Mouse (Mus musculus) lung, embryonic 14.5 days (tissue): ENCODE results near the gene Hba-a2. TPM values are rescaled to one million over a fixed set of nuclear protein-coding genes. Genes with fewer than 3 reads are reported as not detected.

ENCODE experiments used
- ATAC-seq: fragments of 200-750 bp; cut with Nextera tagmentation; 2 replicates; pipeline ENCODE4 v1.8.0; 2017; ENCODE audit warnings: mild to moderate bottlenecking, moderate TSS enrichment, moderate library complexity; ENCODE audit not compliant: insufficient read depth
- DNase-seq: peaks from one replicate; pipeline ENCODE4 v3.0.0-alpha.2; 2015
- H3K27ac ChIP-seq: fragments of 300-500 bp; sonication (generic); 2 replicates; pipeline ENCODE4 v1.5.1; 2014; ENCODE audit warnings: low read depth, mild to moderate bottlenecking, moderate library complexity
- H3K27me3 ChIP-seq: fragments of 300-500 bp; sonication (generic); 2 replicates; pipeline ENCODE4 v1.6.1; 2014; ENCODE audit warnings: low read length, control low read depth; ENCODE audit not compliant: insufficient read depth
- H3K36me3 ChIP-seq: fragments of 300-500 bp; sonication (generic); 2 replicates; pipeline ENCODE4 v1.6.1; 2014; ENCODE audit warnings: control low read depth; ENCODE audit not compliant: insufficient read depth
- H3K4me1 ChIP-seq: fragments of 300-500 bp; sonication (generic); 2 replicates; pipeline ENCODE4 v1.6.1; 2014; ENCODE audit warnings: antibody characterized with exemption, control low read depth; ENCODE audit not compliant: insufficient read depth
- H3K4me2 ChIP-seq: fragments of 300-500 bp; sonication (generic); 2 replicates; pipeline ENCODE4 v1.6.1; 2014; ENCODE audit warnings: mild to moderate bottlenecking
- H3K4me3 ChIP-seq: fragments of 300-500 bp; sonication (generic); 2 replicates; pipeline ENCODE4 v1.5.1; 2014; ENCODE audit warnings: low read depth, low read length
- H3K9ac ChIP-seq: fragments of 300-500 bp; sonication (generic); 2 replicates; pipeline ENCODE4 v1.6.1; 2014
- H3K9me3 ChIP-seq: fragments of 300-500 bp; sonication (generic); 2 replicates; pipeline ENCODE4 v1.6.1; 2016; ENCODE audit warnings: low read depth, low read length, control low read depth
- CTCF ChIP-seq: IDR thresholded peaks from 2 replicates; pipeline ENCODE4 v1.5.1; 2016; ENCODE audit warnings: antibody characterized with exemption, low read depth
- whole genome bisulfite sequencing: fragments of 180-500 bp; shearing (Covaris S2); extraction: QIAGEN DNeasy Blood & Tissue Kit; methylation state at CpG from one replicate; pipeline ENCODE4 v1.1.7; 2014; 5-methylcytosine and 5-hydroxymethylcytosine counted together
- polyA plus RNA-seq: library from polyadenylated mRNA; unstranded; fragments of >200 nt; fragmentation: Nextera tagmentation; extraction: Ambion mirVana; gene quantifications from 2 replicates; pipeline ENCODE4 v1.2.1, GENCODE M21; 2014

The Hba-a2 gene
- polyA plus RNA-seq, 1 experiment from 2014 or later = 11,972 TPM

DNA sequence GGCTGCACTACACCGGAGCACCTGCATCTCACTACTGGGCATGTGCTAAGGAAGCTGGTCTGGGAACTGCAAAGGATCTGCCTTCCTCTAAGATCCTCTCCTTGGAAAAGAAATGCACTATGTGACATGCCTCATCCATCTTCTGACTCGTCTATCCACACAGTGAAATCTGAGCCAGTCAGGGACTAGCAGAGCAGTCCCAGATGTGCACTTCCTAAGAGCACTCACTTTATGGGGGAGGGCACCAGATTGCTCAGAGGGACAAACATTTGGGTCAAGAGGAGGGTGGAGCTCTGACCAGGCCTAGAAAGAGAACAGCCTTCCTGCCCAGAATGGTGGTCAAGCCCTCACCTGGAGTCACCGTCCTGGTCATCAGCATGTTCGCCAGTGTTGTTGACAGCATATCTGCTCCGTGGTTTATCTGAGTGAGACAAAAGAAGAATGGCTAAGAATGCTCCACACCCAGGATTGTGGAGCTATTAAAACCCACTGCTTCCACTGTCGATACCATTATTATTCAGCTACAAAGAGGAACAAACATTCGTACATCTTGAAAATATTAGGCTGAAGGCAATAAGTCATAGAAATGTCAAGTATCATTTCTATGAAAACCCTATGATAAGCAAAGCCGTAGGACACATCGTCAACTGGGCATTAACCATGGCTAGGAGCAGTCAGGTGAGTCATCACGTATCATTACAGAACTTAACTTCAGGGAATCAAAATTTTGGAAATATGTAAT, 33.4 kb upstream of the Hba-a2 start:
- H3K27ac ChIP-seq = no peak overlapping the region
- no peaks in the 10 kb centered on the region for H3K27me3 ChIP-seq
- ATAC-seq (no peak), DNase-seq (no peak)
- no peak overlapping the region for H3K9ac ChIP-seq
- 58% methylated on average over 10 of the region's 10 CpGs for WGBS
- peaks cover 24% of the 10 kb centered on the region for H3K36me3 ChIP-seq
- H3K9me3 ChIP-seq = no peaks in the 10 kb centered on the region
- TF ChIP-seq CTCF = no peak
- no peak overlapping the region for H3K4me3 ChIP-seq
- H3K4me1 ChIP-seq = no peaks in the 10 kb centered on the region
- no peak overlapping the region for H3K4me2 ChIP-seq

- 89% methylated on average over 3 of the region's 3 CpGs for WGBS
- no peaks in the 10 kb centered on the region for H3K9me3 ChIP-seq
- TF ChIP-seq CTCF = no peak
- no peak overlapping the region for H3K4me2 ChIP-seq
- DNase-seq (no peak), ATAC-seq (no peak)
- no peak overlapping the region; the same call in 1 of the 2 replicates for H3K27ac ChIP-seq
- no peaks in the 10 kb centered on the region for H3K27me3 ChIP-seq
- no peak overlapping the region for H3K4me3 ChIP-seq
- no peaks in the 10 kb centered on the region for H3K4me1 ChIP-seq
- H3K9ac ChIP-seq = no peak overlapping the region
- peaks cover 21% of the 10 kb centered on the region for H3K36me3 ChIP-seq
These were observed 31.1 kb upstream of the Hba-a2 start for GRCm38 (mm10) chr11:32265117-32265738.

DNA sequence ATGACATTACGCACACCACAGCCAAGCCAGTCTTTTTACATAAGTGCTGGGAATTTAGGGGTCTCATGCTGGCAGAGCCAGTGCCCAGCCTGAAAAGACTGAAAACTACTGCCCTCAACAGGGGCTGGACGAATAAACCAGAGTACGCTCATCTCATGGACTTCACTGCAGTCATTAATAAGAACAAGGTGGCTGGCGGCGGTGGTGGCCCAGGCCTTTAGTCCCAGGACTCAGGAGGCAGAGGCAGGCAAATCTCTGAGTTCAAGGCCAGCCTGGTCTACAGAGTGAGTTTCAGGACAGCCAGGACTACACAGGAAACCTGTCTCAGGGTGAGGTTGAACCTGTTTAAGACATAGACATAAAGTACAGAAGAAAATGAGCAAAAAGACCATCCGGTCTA, 30.1 kb upstream of the Hba-a2 start:
- 89% methylated on average over 6 of the region's 6 CpGs for WGBS
- H3K9ac ChIP-seq = 0 out of 2 replicates have a peak overlapping the region, but pooled peaks have one; percentile 14

GRCm38 (mm10) chr11:32266776-32267175, 29.5 kb upstream of the Hba-a2 start:
- Histone ChIP-seq H3K9ac (peak overlapping the region; percentile 95), H3K9me3 (no peaks in the 10 kb centered on the region), H3K27me3 (no peaks in the 10 kb centered on the region), H3K27ac (peak overlapping the region; percentile 97), H3K4me3 (peak overlapping the region; percentile 86), H3K36me3 (peaks cover 8% of the 10 kb centered on the region; the same call in 1 of the 2 replicates), H3K4me1 (no peaks in the 10 kb centered on the region), H3K4me2 (peak overlapping the region; percentile 76)
- peak; percentile 31 for DNase-seq
- TF ChIP-seq CTCF = no peak
- 18% methylated on average over 6 of the region's 6 CpGs for WGBS
- no peak for ATAC-seq

More for the DNA sequence above, 30.1 kb upstream of the Hba-a2 start:
- peak overlapping the region; percentile 21; the same call in 1 of the 2 replicates for H3K4me2 ChIP-seq
- no peaks in the 10 kb centered on the region for H3K9me3 ChIP-seq
- no peak for TF ChIP-seq CTCF
- ATAC-seq = no peak
- H3K4me1 ChIP-seq = no peaks in the 10 kb centered on the region
- H3K36me3 ChIP-seq = peaks cover 12% of the 10 kb centered on the region; the same call in 1 of the 2 replicates
- no peak for DNase-seq
- H3K27me3 ChIP-seq = no peaks in the 10 kb centered on the region
- H3K27ac ChIP-seq = peak overlapping the region; percentile 47; the same call in 1 of the 2 replicates
- no peak overlapping the region for H3K4me3 ChIP-seq

DNA sequence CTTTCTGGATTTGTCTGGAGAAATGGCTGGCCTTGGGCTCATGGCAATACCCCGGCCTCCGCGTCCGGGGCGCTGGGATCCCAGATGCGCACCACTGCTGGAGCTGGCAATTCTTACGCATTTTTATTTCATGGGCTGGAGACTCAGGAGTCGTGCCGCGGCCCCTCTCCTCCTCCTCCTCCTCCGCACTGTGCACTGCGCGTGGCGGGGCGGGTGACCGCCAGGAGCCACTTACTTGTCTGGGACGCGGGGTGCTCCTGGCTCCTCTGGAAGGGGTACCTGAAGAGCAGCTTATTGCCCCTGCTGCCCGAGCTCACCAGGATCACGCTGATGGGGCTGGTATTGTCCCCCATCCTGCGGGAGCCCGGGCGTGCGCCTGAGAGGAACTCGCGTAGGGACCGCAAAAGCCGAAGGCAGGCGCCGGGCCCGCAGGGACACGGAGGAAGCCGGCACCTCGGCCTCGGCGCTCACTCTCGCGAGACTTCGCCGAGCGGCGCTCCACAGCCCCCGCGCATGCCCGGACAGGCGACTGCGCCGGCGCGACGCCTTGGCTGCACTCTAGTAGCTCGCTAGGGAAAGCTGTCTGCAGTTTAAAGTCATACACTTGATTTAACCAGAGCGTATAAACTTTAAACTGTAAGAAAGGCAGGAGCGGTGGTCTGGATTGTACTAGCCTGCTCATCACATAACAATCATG, 29.0 kb upstream of the Hba-a2 start, which contains the start of gene Nprl3:
Gene Nprl3 (minus strand): TSS at position 520 of the 697 bp plus-strand sequence.
- Histone ChIP-seq H3K4me1 (no peaks in the 10 kb centered on the region), H3K27me3 (no peaks in the 10 kb centered on the region), H3K36me3 (0 out of 2 replicates have a peak, but pooled peaks cover 3% of the 10 kb centered on the region), H3K9me3 (no peaks in the 10 kb centered on the region), H3K27ac (peak within 1 kb of the TSS; percentile 97), H3K9ac (peak within 1 kb of the TSS; percentile 95), H3K4me2 (peak within 1 kb of the TSS; percentile 76), H3K4me3 (peak within 1 kb of the TSS; percentile 86)
- DNase-seq (peak; percentile 99), ATAC-seq (peak; percentile 99)
- no peak for TF ChIP-seq CTCF
- WGBS = under 1% methylated on average over 54 of the region's 54 CpGs

DNA sequence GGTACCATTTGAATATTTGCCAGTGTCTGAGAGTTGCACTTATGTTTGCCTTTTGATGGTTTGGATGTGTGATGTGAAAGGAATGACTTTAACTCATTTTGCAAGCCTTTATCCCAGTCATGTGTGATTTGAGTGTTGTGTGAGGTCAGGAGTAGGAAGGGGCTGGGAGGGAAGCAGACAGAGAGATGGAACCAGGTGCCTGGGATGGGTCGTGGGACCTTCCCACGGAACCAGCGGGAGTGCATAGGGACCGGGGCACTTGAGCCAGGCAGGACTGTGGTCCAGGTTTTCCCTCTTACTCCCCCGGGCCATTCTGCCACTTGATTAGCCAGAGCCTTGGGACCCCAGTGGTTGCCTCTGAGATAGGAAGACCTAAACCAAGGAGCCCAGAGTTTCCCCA, 28.3 kb upstream of the Hba-a2 start:
- ATAC-seq = peak; percentile 42; the same call in 1 of the 2 replicates
- Histone ChIP-seq H3K4me2 (peak overlapping the region; percentile 76), H3K36me3 (0 out of 2 replicates have a peak, but pooled peaks cover 1% of the 10 kb centered on the region), H3K27me3 (no peaks in the 10 kb centered on the region), H3K9ac (peak overlapping the region; percentile 95), H3K27ac (peak overlapping the region; percentile 97), H3K4me1 (no peaks in the 10 kb centered on the region), H3K9me3 (no peaks in the 10 kb centered on the region), H3K4me3 (peak overlapping the region; percentile 86)
- no peak for TF ChIP-seq CTCF
- 24% methylated on average over 5 of the region's 5 CpGs for WGBS
- peak; percentile 19 for DNase-seq
